Mouse (Mus musculus): ENCODE data around the gene Syn3.
"Not testable (repeated sequence)": the region's sequence is repeated elsewhere in the genome, so short reads cannot be mapped to it uniquely, and the experiment has no call there.

The Syn3 gene

GRCm38 (mm10) chr10:86123224-86123623, 375.5 kb downstream of the Syn3 start:
- peak in 1 of 2 experiments; percentile 16 for DNase-seq (ENCODE audit: inconsistent age in 2 of 2, low spot score in 1 of 2)

DNA sequence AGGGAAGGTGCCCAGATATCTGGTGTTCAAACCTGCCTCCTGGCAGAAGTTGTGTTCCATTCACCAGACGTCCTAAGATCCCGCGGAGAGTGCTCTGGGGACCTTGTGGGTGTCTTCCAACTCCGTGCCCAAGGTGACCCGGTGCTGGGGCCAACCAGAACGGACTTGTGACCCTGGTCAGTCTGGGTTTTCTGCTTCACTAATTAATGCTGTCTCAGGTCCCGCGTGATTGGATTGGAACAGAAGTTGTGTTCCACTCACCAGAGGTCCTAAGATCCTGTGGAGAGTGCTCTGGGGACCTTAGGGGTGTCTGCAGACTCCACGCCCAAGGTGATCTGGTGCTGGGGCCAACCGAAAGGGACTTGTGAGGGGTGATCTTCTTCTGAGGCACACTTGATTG, 376.2 kb downstream of the Syn3 start:
- not testable (repeated sequence) for DNase-seq (ENCODE audit: inconsistent age in 2 of 2, low spot score in 1 of 2)

- DNase-seq (ENCODE audit: inconsistent age in 2 of 2, low spot score in 1 of 2): no peak
Observed at GRCm38 (mm10) chr10:86116268-86116667, 382.4 kb downstream of the Syn3 start.

DNA sequence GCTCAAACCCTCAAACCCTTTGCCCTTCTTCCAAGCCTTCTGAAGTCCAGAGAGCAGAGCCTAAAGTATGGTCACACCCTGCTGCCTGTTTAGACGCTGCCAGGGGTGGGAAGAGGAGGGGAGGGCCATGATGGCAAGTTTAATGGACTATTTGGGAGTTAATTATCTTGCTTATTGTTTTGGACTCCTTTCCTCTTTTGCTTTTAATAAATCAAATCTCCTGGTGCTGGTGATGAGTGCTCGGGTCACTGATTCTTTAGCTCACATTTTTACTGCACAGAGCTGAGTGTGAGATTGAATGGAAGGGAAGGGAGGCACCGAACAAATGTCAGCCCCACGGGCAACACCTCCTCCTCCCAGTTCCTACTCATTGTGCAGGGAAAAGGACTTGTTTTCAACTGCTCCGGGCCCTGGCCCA, 384.3 kb downstream of the Syn3 start:
- no peak for DNase-seq (ENCODE audit: inconsistent age in 2 of 2, low spot score in 1 of 2)

- DNase-seq (ENCODE audit: inconsistent age in 2 of 2, low spot score in 1 of 2): no peak
Observed at GRCm38 (mm10) chr10:86108797-86109196, 389.9 kb downstream of the Syn3 start.

DNA sequence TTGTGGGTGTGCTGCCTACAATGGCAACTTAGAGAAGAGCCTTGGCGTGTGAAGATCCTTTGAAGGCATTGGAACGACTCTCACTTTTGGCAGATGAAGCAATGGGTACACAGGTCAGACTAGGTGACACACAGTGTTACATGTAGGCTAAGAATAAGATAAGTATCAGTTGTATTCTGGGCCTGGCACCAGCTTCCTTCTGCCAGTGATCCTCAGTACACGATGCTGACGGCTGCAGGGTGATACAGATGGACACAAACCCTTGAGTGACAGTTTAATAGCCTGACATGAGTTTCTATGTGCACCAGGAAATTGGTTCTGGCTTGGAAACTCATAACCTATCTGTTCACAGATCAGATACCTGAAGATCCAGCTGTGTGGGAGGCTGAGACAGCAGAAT, 391.0 kb downstream of the Syn3 start:
- no peak for DNase-seq (ENCODE audit: inconsistent age in 2 of 2, low spot score in 1 of 2)

GRCm38 (mm10) chr10:86103976-86104375, 394.7 kb downstream of the Syn3 start:
- DNase-seq (ENCODE audit: inconsistent age in 2 of 2, low spot score in 1 of 2): no peak

GRCm38 (mm10) chr10:86100281-86100851, 398.3 kb downstream of the Syn3 start:
- DNase-seq (ENCODE audit: inconsistent age in 2 of 2, low spot score in 1 of 2): no peak

DNA sequence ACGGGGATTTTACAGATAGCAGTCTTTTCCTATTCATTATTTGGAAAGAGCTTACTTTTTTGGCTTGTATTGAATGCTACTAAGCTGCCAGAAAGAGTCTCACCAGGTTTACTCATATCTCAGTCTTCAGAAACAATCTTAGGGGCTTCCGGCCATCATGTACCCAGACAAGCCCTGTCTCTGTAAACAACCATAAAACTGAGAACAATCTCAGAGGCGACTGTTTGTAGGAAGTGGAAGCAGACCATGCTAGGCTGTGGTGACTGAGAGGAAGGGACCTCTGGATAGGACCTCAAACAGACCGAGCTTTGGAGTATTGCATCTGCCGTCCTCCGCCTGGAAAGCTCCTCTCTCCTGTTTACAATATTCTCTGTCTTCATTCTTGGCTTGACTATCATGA, 400.3 kb downstream of the Syn3 start:
- no peak for DNase-seq (ENCODE audit: inconsistent age in 2 of 2, low spot score in 1 of 2)

GRCm38 (mm10) chr10:86093109-86094035, 405.3 kb downstream of the Syn3 start:
- DNase-seq (ENCODE audit: inconsistent age in 2 of 2, low spot score in 1 of 2): no peak

- peak in 1 of 2 experiments; percentile 37 for DNase-seq (ENCODE audit: inconsistent age in 2 of 2, low spot score in 1 of 2)
Observed at GRCm38 (mm10) chr10:86091919-86092318, 406.8 kb downstream of the Syn3 start.

DNA sequence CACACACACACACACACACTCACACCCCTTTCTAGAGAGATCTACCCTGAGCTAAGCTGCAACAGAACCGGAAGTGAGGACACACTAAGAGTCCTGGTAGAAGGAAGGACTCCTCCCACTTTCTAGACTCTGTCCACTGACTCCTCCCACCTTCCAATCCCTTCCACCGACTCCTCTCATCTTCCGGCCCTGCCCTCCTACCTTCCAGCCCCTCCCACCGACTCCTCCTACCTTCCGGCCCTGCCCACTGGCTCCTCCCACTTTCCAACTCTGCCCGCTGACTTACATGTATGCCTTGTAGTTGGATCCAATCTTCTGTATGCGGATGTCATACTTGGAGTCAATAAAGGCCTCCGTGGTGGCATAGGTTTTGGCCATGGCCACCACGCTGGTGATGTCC, 418.8 kb downstream of the Syn3 start:
- no peak for DNase-seq (ENCODE audit: inconsistent age in 2 of 2, low spot score in 1 of 2)

GRCm38 (mm10) chr10:86078761-86079160, 419.9 kb downstream of the Syn3 start:
- no peak for DNase-seq (ENCODE audit: inconsistent age in 2 of 2, low spot score in 1 of 2)

DNA sequence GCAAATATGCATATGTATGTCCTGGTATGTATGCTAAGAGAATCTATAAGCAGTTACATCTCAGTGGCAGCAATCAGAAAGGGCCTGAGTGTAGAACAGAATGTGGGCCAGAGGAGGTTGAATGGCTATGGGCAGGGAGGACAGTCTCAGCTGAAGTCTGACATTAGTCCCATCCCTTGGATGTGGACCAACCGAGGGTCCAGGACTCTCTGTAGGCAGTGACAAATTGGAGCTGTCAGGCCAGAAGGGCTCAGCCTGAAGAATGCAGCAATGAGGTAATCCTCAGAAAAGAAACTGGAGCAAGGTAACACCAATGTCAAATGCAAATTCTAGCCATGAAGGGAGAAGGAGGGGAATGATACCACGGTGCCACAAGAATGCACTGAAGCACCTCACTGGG, 421.4 kb downstream of the Syn3 start:
- DNase-seq (ENCODE audit: inconsistent age in 2 of 2, low spot score in 1 of 2): no peak

GRCm38 (mm10) chr10:86074971-86075711, 423.6 kb downstream of the Syn3 start:
- DNase-seq (ENCODE audit: inconsistent age in 2 of 2, low spot score in 1 of 2): no peak

GRCm38 (mm10) chr10:86074134-86074533, 424.6 kb downstream of the Syn3 start:
- DNase-seq (ENCODE audit: inconsistent age in 2 of 2, low spot score in 1 of 2): no peak

DNA sequence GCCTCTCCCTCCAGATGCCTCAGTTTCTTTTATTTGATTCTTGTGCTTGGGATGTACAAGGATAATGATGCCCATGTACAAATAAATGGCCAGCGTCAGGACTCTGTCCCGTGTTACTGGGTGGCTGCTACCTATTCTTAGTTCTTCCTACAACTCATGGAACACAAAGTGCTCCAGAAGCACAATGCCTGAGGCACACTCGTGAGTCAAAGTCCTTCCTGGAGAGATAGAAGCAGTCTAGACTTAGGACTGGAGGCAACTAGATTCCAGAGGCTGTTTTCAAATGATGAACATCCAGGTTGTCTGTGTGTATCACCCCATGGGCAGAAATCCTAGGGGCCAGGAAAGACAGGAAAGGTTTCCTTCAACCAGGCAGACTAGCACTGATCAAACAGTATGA, 427.9 kb downstream of the Syn3 start:
- DNase-seq (ENCODE audit: inconsistent age in 2 of 2, low spot score in 1 of 2): no peak

- no peak for DNase-seq (ENCODE audit: inconsistent age in 2 of 2, low spot score in 1 of 2)
Observed at GRCm38 (mm10) chr10:86069341-86069740, 429.4 kb downstream of the Syn3 start.

DNA sequence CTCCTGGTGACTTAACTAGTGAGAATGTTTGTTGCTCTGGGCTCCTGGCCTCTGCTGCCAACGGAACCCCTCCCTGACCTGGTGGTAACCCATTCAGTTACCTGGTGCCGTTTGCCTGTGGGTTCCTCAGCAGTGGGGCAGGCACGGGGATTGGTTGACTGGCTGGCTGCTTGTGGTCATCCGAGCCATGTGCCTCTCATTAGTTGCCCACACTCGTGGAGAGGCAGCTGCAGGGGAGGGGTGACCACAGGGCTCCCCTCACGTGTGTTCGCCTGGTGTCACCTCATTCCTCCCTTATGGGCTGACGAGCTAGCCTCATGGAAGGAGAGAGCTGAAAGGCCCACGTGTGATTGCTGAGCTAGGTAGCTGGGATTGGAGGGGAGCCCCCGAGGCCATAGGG, 430.8 kb downstream of the Syn3 start:
- no peak for DNase-seq (ENCODE audit: inconsistent age in 2 of 2, low spot score in 1 of 2)

DNA sequence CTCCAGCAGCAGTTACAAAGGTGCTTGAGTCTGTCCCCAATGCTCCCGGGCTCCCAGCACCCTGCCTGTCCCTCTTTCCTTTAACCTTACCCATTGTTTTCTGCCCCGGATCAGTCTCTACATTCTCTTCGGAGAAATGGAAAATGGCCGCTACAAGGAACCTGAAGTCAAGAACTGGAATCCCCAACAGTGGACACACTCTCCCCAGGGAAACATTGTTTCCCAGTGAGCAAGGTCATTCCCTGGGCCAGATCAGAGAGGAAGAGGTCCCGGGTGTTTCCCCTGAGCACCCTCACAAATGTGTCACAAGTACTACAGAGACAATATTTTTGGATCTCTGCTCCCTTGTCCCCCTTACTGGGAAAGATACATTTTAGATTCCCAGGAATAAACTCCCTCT, 432.0 kb downstream of the Syn3 start:
- no peak for DNase-seq (ENCODE audit: inconsistent age in 2 of 2, low spot score in 1 of 2)

DNA sequence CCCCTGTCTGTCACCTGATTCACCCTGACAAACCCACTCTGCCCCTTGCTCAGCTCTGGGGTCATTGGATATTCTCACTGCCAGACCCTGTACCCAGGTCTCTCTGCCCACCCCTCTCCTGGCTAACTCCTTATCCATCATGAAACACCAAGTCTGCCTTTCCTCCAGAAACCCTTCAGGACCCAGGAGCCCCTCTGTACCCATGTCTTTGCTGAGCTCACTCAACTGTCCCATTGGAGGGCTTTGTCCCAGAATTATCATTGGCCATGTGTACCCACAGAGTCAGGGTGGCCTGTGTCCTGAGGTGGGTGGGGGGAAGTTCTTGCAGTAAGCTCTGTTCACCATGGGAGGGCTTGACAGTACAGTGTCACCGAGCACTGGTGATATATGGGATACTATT, 433.0 kb downstream of the Syn3 start:
- peak in 1 of 2 experiments; percentile 44 for DNase-seq (ENCODE audit: inconsistent age in 2 of 2, low spot score in 1 of 2)

- peak; percentile 85 to 93 for DNase-seq (ENCODE audit: inconsistent age in 2 of 2, low spot score in 1 of 2)
Observed at GRCm38 (mm10) chr10:86064937-86065336, 433.8 kb downstream of the Syn3 start.

Measured in adrenal gland, adult (tissue).